Mouse (Mus musculus) liver, postnatal 0 days (tissue): ENCODE measurements around the gene Utp15. TPM values are rescaled to one million over a fixed set of nuclear protein-coding genes. Genes with fewer than 3 reads are reported as not detected.

Experiments
- ATAC-seq: fragments of 200-750 bp; cut with Nextera tagmentation; 2 replicates; pipeline ENCODE4 v1.8.0; 2017; ENCODE audit warnings: mild to moderate bottlenecking, moderate library complexity
- DNase-seq: peaks from one replicate; pipeline ENCODE4 v3.0.0-alpha.2; 2016
- H3K27ac ChIP-seq: fragments of 300-500 bp; sonication (generic); 2 replicates; pipeline ENCODE4 v1.5.1; 2014; ENCODE audit warnings: antibody characterized with exemption, moderate library complexity, mild to moderate bottlenecking, low read depth
- H3K27me3 ChIP-seq: fragments of 300-500 bp; sonication (generic); 2 replicates; pipeline ENCODE4 v1.6.1; 2014; ENCODE audit warnings: low read length, control low read depth, mixed read lengths; ENCODE audit not compliant: insufficient read depth
- H3K36me3 ChIP-seq: fragments of 300-500 bp; sonication (generic); replicated peaks from 2 replicates; pipeline ENCODE4 v1.6.1; 2014; ENCODE audit warnings: mild to moderate bottlenecking, control low read depth, low read length, moderate library complexity, mixed read lengths; ENCODE audit not compliant: insufficient read depth
- H3K4me1 ChIP-seq: fragments of 300-500 bp; sonication (generic); 2 replicates; pipeline ENCODE4 v1.6.1; 2014; ENCODE audit warnings: antibody characterized with exemption, mild to moderate bottlenecking, control low read depth; ENCODE audit not compliant: insufficient read depth
- H3K4me2 ChIP-seq: fragments of 300-500 bp; sonication (generic); 2 replicates; pipeline ENCODE4 v1.6.1; 2014; ENCODE audit warnings: low read depth, mild to moderate bottlenecking, low read length, moderate library complexity, mixed read lengths
- H3K4me3 ChIP-seq: fragments of 300-500 bp; sonication (generic); 2 replicates; pipeline ENCODE4 v1.5.1; 2014; ENCODE audit warnings: low read depth, low read length
- H3K9ac ChIP-seq: fragments of 300-500 bp; sonication (generic); replicated peaks from 2 replicates; pipeline ENCODE4 v1.6.1; 2014; ENCODE audit warnings: mild to moderate bottlenecking, moderate library complexity
- H3K9me3 ChIP-seq: fragments of 300-500 bp; sonication (generic); 2 replicates; pipeline ENCODE4 v1.6.1; 2016; ENCODE audit warnings: mild to moderate bottlenecking, control low read depth, low read length, mixed read lengths
- CTCF ChIP-seq: sonication (generic); IDR thresholded peaks from 2 replicates; pipeline ENCODE4 v1.5.1; 2016; ENCODE audit warnings: antibody characterized with exemption, low read depth
- EP300 ChIP-seq: IDR thresholded peaks from 2 replicates; pipeline ENCODE4 v1.6.1; 2016; ENCODE audit warnings: antibody characterized with exemption, low read depth, mild to moderate bottlenecking
- whole genome bisulfite sequencing: fragments of 180-500 bp; shearing (Covaris S2); extraction: QIAGEN DNeasy Blood & Tissue Kit; methylation state at CpG from one replicate; pipeline ENCODE4 v1.1.7; 2014; ENCODE audit not compliant: insufficient replicate concordance; 5-methylcytosine and 5-hydroxymethylcytosine counted together
- polyA plus RNA-seq: library from polyadenylated mRNA; unstranded; fragments of >200 nt; fragmentation: Nextera tagmentation; extraction: Ambion mirVana; gene quantifications from 2 replicates; pipeline ENCODE4 v1.2.1, GENCODE M21; 2015

The Utp15 gene
- polyA plus RNA-seq, 1 experiment from 2014 or later: 7.5 TPM

DNA sequence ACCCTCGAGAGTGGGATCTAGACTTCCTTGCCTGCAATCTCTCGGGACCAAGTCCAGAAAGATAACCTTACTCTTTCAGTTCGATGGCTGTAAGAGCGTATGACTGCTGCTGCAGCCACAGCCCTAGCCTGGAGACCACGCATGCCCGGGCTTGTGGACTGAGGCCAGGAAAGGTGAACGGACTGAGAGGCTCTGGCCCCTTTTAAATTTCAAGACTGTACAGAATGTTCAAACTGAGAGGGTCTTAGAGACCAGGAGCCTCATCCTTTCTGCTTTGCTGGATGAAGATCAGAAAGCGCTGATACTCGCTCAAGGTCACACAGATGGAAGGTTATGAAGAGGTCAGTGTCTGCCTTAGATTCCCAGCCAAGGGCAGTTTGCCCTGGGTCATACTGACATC, 61.4 kb downstream of the Utp15 start:
- Histone ChIP-seq H3K27me3 (peaks cover 16% of the 10 kb centered on the region), H3K9ac (no peak overlapping the region), H3K4me1 (peaks cover 4% of the 10 kb centered on the region), H3K36me3 (no peaks in the 10 kb centered on the region), H3K9me3 (0 out of 2 replicates have a peak, but pooled peaks cover 3% of the 10 kb centered on the region), H3K27ac (no peak overlapping the region), H3K4me3 (no peak overlapping the region), H3K4me2 (no peak overlapping the region)
- TF ChIP-seq CTCF (no peak), EP300 (no peak)
- DNase-seq (no peak), ATAC-seq (no peak)
- WGBS: 49% methylated on average over 9 of the region's 9 CpGs

Other genes with a start within 250 kb of the Utp15 start
- 0.57 and 0.74 TPM in 2 replicates for gene Arhgef28, start 56.6 kb downstream of the Utp15 start, polyA plus RNA-seq
- 8.5 and 8.6 TPM in 2 replicates for gene Ankra2, start within 50 bp of the Utp15 start, polyA plus RNA-seq
- not detected in 2 replicates for gene Gm21976, start 16.8 kb upstream of the Utp15 start, polyA plus RNA-seq
- gene Btf3, start 54.0 kb upstream of the Utp15 start, polyA plus RNA-seq: 306 and 312 TPM in 2 replicates
- not detected in 2 replicates for gene Foxd1, start 91.2 kb upstream of the Utp15 start, polyA plus RNA-seq
- 0.63 and 0.84 TPM in 2 replicates for gene Gm10320, start 229.0 kb upstream of the Utp15 start, polyA plus RNA-seq